Mouse (Mus musculus) heart, postnatal 0 days (tissue): ENCODE measurements around the gene 1700001C19Rik.

Experiments used
- CTCF ChIP-seq: IDR thresholded peaks from 2 replicates; pipeline ENCODE4 v1.5.1; 2016; ENCODE audit warnings: antibody characterized with exemption, control low read depth, low read depth
- EP300 ChIP-seq: IDR thresholded peaks from 2 replicates; pipeline ENCODE4 v1.6.1; 2016; ENCODE audit warnings: antibody characterized with exemption, low read depth

DNA sequence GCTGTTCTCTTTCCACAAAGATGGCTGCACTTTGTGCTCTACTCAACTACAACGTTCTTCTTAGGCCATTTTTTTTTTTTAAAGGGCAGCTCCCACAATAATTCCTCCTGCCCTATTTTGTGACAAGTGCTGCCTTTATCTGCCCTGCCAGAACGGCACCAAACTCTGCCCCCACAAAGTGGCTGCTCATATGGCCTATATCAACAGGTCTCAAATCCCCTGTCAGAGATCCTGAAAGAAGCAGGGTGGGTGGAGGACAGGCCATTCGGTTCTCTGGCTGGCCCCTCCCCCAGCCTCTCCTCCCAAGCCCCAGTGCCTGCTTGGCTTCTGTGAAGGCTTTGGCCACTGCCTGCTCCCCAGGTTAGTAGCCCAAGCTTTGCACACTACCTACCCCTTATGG is 47.8 kb upstream of the 1700001C19Rik start:
- TF ChIP-seq CTCF (no peak), EP300 (no peak)
